Mouse (Mus musculus) neural tube, embryonic 14.5 days (tissue): Measurements from ENCODE around the gene Fbxw21. TPM values are rescaled to one million over a fixed set of nuclear protein-coding genes. Genes with fewer than 3 reads are reported as not detected.

Source experiments
- ATAC-seq: fragments of 200-750 bp; cut with Nextera tagmentation; 2 replicates; pipeline ENCODE4 v1.8.0; 2017; ENCODE audit warnings: low read depth, mild to moderate bottlenecking, moderate TSS enrichment, moderate library complexity
- H3K27ac ChIP-seq: fragments of 300-500 bp; sonication (generic); 2 replicates; pipeline ENCODE4 v1.5.1; 2014; ENCODE audit warnings: low read depth, mild to moderate bottlenecking, control low read depth, low read length, moderate library complexity, mixed read lengths
- H3K27me3 ChIP-seq: fragments of 300-500 bp; sonication (generic); 2 replicates; pipeline ENCODE4 v1.6.1; 2014; ENCODE audit warnings: low read length; ENCODE audit not compliant: control insufficient read depth, insufficient read depth
- H3K36me3 ChIP-seq: fragments of 300-500 bp; sonication (generic); 2 replicates; pipeline ENCODE4 v1.6.1; 2014; ENCODE audit warnings: low read length, mixed read lengths; ENCODE audit not compliant: control insufficient read depth, insufficient read depth
- H3K4me1 ChIP-seq: fragments of 300-500 bp; sonication (generic); 2 replicates; pipeline ENCODE4 v1.6.1; 2014; ENCODE audit warnings: low read length; ENCODE audit not compliant: control insufficient read depth, insufficient read depth
- H3K4me2 ChIP-seq: fragments of 300-500 bp; sonication (generic); 2 replicates; pipeline ENCODE4 v1.6.1; 2014; ENCODE audit warnings: mild to moderate bottlenecking, low read depth, low read length, control low read depth
- H3K4me3 ChIP-seq: fragments of 300-500 bp; sonication (generic); 2 replicates; pipeline ENCODE4 v1.5.1; 2014; ENCODE audit warnings: low read depth, low read length, control low read depth, mixed read lengths
- H3K9ac ChIP-seq: fragments of 300-500 bp; sonication (generic); replicated peaks from 2 replicates; pipeline ENCODE4 v1.6.1; 2014; ENCODE audit warnings: low read depth, mild to moderate bottlenecking, control low read depth, low read length, mixed read lengths
- H3K9me3 ChIP-seq: fragments of 300-500 bp; sonication (generic); 2 replicates; pipeline ENCODE4 v1.6.1; 2016; ENCODE audit warnings: low read length; ENCODE audit not compliant: control insufficient read depth
- WGBS: fragments of 180-500 bp; shearing (Covaris S2); extraction: QIAGEN DNeasy Blood & Tissue Kit; methylation state at CpG from one replicate; pipeline ENCODE4 v1.1.7; 2014; 5-methylcytosine and 5-hydroxymethylcytosine counted together
- polyA plus RNA-seq: library from polyadenylated mRNA; unstranded; fragments of >200 nt; fragmentation: Nextera tagmentation; extraction: Ambion mirVana; gene quantifications from 2 replicates; pipeline ENCODE4 v1.2.1, GENCODE M21; 2014

Fbxw21 gene
- polyA plus RNA-seq, 1 experiment from 2014 or later = not detected

- ATAC-seq = no peak
- Histone ChIP-seq H3K9ac (no peak overlapping the region), H3K9me3 (no peaks in the 10 kb centered on the region), H3K4me2 (no peak overlapping the region), H3K4me1 (no peaks in the 10 kb centered on the region), H3K36me3 (peaks cover 56% of the 10 kb centered on the region), H3K27me3 (no peaks in the 10 kb centered on the region), H3K4me3 (no peak overlapping the region), H3K27ac (no peak overlapping the region)
- 90% methylated on average over 4 of the region's 4 CpGs for WGBS
Measured at GRCm38 (mm10) chr9:109118106-109118505, 43.7 kb downstream of the Fbxw21 start.

- Histone ChIP-seq H3K27ac (no peak overlapping the region), H3K4me3 (no peak overlapping the region), H3K9me3 (no peaks in the 10 kb centered on the region), H3K9ac (no peak overlapping the region), H3K27me3 (no peaks in the 10 kb centered on the region), H3K36me3 (peaks cover 75% of the 10 kb centered on the region), H3K4me1 (no peaks in the 10 kb centered on the region), H3K4me2 (no peak overlapping the region)
- no peak for ATAC-seq
- WGBS = 98% methylated on average over 10 of the region's 10 CpGs
Measured at GRCm38 (mm10) chr9:109116205-109116604, 45.6 kb downstream of the Fbxw21 start.

DNA sequence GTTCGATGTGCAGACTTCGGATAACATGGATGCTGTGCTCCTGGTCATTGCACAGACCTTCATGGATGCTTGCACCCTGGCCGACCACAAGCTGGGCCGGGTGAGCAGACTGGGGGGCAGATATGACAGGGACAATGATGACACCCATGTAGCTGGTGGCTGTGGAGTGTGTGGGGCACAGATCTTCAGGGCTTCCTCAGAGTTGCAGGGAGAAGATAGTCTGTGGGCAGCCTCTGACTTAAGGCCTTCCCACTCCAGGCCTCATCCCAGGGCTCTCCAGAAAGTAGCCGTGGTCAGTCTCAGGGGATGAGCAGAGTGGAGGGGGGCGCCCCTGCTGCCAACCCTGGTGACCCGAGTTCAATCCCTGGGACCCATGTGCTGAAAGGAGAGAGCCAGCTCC lies 47.0 kb downstream of the Fbxw21 start:
- Histone ChIP-seq H3K4me2 (no peak overlapping the region), H3K4me1 (no peaks in the 10 kb centered on the region), H3K9ac (no peak overlapping the region), H3K36me3 (peaks cover 88% of the 10 kb centered on the region), H3K27me3 (no peaks in the 10 kb centered on the region), H3K9me3 (no peaks in the 10 kb centered on the region), H3K4me3 (no peak overlapping the region), H3K27ac (no peak overlapping the region)
- no peak for ATAC-seq
- WGBS = 87% methylated on average over 7 of the region's 7 CpGs

- H3K4me3 ChIP-seq = no peak overlapping the region
- H3K27me3 ChIP-seq = no peaks in the 10 kb centered on the region
- no peaks in the 10 kb centered on the region for H3K9me3 ChIP-seq
- peaks cover 94% of the 10 kb centered on the region for H3K36me3 ChIP-seq
- H3K4me2 ChIP-seq = no peak overlapping the region
- H3K27ac ChIP-seq = no peak overlapping the region
- no peak for ATAC-seq
- 99% methylated on average over 11 of the region's 11 CpGs for WGBS
- no peak overlapping the region for H3K9ac ChIP-seq
- H3K4me1 ChIP-seq = no peaks in the 10 kb centered on the region
Measured at GRCm38 (mm10) chr9:109114276-109114675, 47.6 kb downstream of the Fbxw21 start.

- H3K9me3 ChIP-seq = no peaks in the 10 kb centered on the region
- WGBS = 97% methylated on average over 8 of the region's 8 CpGs
- H3K4me2 ChIP-seq = no peak overlapping the region
- no peak for ATAC-seq
- peaks cover 96% of the 10 kb centered on the region for H3K36me3 ChIP-seq
- H3K4me3 ChIP-seq = no peak overlapping the region
- H3K9ac ChIP-seq = no peak overlapping the region
- H3K27me3 ChIP-seq = no peaks in the 10 kb centered on the region
- H3K4me1 ChIP-seq = no peaks in the 10 kb centered on the region
- no peak overlapping the region for H3K27ac ChIP-seq
Measured at GRCm38 (mm10) chr9:109113331-109113730, 48.5 kb downstream of the Fbxw21 start.

DNA sequence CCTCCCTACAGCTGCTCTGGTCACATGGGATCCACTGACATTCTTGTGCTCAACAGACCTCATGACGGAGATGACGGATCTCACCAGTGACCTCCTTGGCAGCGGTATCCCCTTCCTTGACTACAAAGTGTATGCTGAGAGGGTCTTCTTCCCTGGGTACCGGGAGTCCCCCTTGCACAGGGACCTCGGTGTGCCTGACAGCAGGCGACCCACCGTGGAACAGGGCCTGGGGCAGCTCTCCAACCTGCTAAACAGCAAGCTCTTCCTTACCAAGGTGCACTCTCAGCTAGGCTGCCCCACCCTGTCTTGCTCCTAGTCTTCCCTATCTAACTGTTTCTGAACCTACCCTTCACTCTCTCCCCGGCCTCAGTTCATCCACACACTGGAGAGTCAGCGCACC lies 50.2 kb downstream of the Fbxw21 start:
- Histone ChIP-seq H3K4me3 (no peak overlapping the region), H3K4me2 (no peak overlapping the region), H3K9ac (no peak overlapping the region), H3K27ac (no peak overlapping the region), H3K9me3 (no peaks in the 10 kb centered on the region), H3K36me3 (peaks cover 95% of the 10 kb centered on the region), H3K27me3 (no peaks in the 10 kb centered on the region), H3K4me1 (no peaks in the 10 kb centered on the region; the same call in 1 of the 2 replicates)
- 92% methylated on average over 9 of the region's 9 CpGs for WGBS
- ATAC-seq = no peak

- no peak overlapping the region for H3K4me3 ChIP-seq
- no peak overlapping the region for H3K9ac ChIP-seq
- H3K4me1 ChIP-seq = no peaks in the 10 kb centered on the region; the same call in 1 of the 2 replicates
- H3K27ac ChIP-seq = no peak overlapping the region
- no peaks in the 10 kb centered on the region for H3K9me3 ChIP-seq
- 89% methylated on average over 4 of the region's 4 CpGs for WGBS
- peaks cover 95% of the 10 kb centered on the region for H3K36me3 ChIP-seq
- H3K27me3 ChIP-seq = no peaks in the 10 kb centered on the region
- ATAC-seq = no peak
- H3K4me2 ChIP-seq = no peak overlapping the region
Measured at GRCm38 (mm10) chr9:109111101-109111500, 50.7 kb downstream of the Fbxw21 start.

DNA sequence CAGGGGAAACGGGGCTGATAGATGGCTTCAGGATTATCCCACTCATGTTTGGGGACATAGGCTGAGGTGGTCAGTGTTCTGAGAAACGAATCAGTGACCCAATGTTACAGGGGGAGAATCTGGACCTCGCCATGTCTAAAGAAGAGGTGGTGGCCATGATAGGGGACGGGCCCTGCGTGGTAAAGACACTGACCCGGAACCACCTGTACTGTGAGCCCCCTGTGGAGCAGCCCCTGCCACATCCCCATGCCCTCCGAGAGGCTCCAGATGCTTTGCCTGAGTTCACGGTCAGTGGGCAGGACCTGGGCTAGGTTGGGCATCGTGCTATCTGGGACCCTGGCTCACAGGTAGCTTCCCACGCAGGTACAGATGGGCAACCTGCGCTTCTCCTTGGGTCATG lies 51.6 kb downstream of the Fbxw21 start:
- no peak overlapping the region for H3K27ac ChIP-seq
- H3K9me3 ChIP-seq = no peaks in the 10 kb centered on the region
- H3K27me3 ChIP-seq = no peaks in the 10 kb centered on the region
- H3K4me1 ChIP-seq = peaks cover 1% of the 10 kb centered on the region; the same call in 1 of the 2 replicates
- no peak for ATAC-seq
- H3K4me3 ChIP-seq = no peak overlapping the region
- no peak overlapping the region for H3K9ac ChIP-seq
- 96% methylated on average over 11 of the region's 11 CpGs for WGBS
- peaks cover 96% of the 10 kb centered on the region for H3K36me3 ChIP-seq
- no peak overlapping the region for H3K4me2 ChIP-seq

DNA sequence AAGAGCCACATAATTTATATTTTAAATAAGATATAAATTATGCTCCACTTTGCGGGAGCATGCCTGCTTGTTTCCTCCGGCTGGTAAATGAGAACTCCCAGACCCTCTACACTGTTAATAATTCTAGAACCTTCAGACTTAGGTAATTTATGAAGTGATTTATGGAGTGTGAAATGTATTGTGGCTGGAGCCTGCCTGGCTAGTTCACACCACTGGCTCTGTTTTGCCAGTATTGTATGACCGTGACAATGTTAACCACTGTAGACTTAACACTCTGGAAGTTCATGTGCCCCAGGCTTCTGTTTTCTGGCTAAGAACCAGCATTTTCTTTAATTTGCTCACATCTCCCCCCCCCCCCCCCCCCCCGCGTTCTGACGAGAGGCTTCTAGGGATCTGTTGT lies 54.5 kb downstream of the Fbxw21 start:
- Histone ChIP-seq H3K36me3 (peaks cover 84% of the 10 kb centered on the region), H3K27ac (no peak overlapping the region), H3K9ac (no peak overlapping the region), H3K4me2 (no peak overlapping the region), H3K4me1 (peaks cover 5% of the 10 kb centered on the region; the same call in 1 of the 2 replicates), H3K9me3 (no peaks in the 10 kb centered on the region), H3K27me3 (no peaks in the 10 kb centered on the region), H3K4me3 (no peak overlapping the region)
- WGBS = 30% methylated on average over 5 of the region's 6 CpGs
- ATAC-seq = no peak
